Mouse (Mus musculus) frontal cortex, postnatal 25 days (tissue): ENCODE results near the gene Olfr1217.
"Not testable (repeated sequence)": the region's sequence is repeated elsewhere in the genome, so short reads cannot be mapped to it uniquely, and the experiment has no call there.

ENCODE experiments used
- DNase-seq, 2 experiments: peaks; one replicate each; pipeline ENCODE4 v3.0.0; 2022; ENCODE audit warnings: low spot score in 2 of 2

The Olfr1217 gene

DNA sequence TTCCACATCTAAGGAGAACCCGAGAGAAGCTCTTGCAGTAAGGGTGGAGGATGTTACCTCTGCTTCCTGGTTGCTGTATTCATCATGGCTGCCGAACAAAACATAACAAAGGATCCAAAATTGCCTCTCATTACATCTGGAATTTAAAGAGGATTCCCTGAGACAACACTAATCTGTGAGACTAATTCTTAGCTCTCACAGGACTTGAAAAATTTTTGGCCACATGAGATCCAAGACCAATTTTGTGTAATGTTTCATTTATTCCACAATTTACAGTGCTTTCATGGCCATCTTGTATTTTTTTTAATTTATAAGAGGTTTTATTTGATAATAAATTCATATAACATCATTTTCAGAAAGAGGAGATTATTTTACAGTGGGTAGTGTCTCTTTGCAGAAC, at the start of gene Olfr1217:
Olfr1217 (minus strand) TSS at position 101 of the 400 bp plus-strand sequence.
- no peak for DNase-seq

GRCm38 (mm10) chr2:89081487-89081886, 49.6 kb upstream of the Olfr1217 start:
- no peak for DNase-seq

GRCm38 (mm10) chr2:89061087-89061486, 29.2 kb upstream of the Olfr1217 start, which contains the start of gene Olfr1218:
TSS of gene Olfr1218 (minus strand) at chr2:89061187.
- DNase-seq, result no peak

DNA sequence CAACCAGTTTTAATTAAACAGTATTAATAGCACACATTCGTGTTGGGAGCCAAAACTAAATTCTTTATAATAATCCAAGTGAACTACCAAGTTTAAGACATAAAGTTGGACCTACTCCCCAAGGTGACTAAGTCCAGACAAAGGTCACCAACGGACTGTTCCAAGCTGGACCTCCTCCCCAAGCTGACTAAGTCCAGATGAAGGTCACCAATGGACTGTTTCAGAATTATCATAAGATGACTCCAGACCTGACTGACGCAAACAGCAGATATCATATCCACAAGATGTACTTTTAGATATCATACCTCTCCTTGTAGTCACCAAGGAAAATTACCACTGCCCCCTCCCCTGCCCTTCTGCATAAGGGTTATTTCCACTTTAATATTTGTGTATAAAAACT, 10.4 kb downstream of the Olfr1217 start:
- DNase-seq, result not testable (repeated sequence)

GRCm38 (mm10) chr2:89018240-89018639, 13.6 kb downstream of the Olfr1217 start, which contains the start of gene Olfr1216:
TSS of gene Olfr1216 (minus strand) at chr2:89018340.
- DNase-seq, result no peak

DNA sequence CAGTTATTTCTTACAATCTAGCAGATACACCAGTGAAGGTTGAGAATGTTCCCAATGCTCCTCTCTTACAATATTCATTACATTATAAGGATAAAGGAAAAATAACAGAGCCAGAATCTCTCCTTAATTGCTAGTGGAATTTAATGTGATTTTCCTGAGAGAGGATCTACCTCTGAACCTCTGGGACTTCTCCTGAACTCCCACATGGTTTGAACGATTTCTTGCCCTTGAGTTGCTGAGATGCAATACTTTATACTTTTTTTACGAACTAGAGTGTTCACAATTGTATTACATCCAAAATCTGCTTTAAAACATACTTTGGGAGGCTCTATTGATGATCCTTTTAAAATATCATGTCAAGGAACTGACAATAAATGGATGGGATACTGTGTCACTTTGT, 25.0 kb downstream of the Olfr1217 start, which contains the start of gene Olfr1215:
Olfr1215 (minus strand) TSS at position 101 of the 400 bp plus-strand sequence.
- no peak for DNase-seq

DNA sequence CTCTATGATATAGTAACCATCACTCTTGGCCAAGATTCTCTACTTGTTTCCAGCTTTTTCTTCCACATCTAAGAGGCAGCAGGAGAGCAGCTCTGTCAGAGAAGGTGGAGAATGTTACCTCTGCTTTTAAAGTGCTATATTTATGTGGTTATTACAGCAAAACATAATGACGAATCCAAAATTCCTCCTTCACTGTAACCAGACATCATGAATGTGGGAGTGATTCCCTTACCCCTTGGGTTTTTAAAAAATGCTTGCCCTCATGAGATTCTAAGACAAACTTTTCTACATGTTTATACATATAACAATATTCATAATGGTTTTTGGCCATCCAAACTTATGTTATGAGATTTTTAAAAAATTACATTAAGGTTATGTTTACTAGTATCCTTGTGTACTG, 39.3 kb downstream of the Olfr1217 start, which contains the start of gene Olfr1214:
Olfr1214 (minus strand) TSS at position 101 of the 400 bp plus-strand sequence.
- no peak for DNase-seq

DNA sequence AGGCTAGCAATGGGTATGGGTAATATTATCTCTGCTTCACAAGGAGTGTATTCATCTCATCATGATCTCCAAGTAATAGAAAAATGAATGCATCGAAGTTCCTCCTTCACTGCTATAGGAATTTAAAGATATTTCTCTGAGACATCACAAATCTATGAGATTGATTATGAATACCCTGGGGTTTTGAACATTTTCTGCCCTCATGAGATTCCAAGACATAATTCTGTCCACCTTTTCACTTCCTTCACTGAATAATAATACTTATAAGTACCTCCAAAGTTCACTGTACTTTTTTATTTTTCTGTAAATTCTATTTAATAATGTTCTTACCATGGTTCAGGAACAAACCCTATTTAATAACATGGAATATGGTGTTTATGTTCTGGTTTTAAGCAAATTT, 51.7 kb downstream of the Olfr1217 start, which contains the start of gene Gm13762:
Gm13762 (minus strand) TSS at position 101 of the 400 bp plus-strand sequence.
- DNase-seq, result no peak
